Mouse (Mus musculus) stomach, embryonic 14.5 days (tissue): ENCODE measurements at regions not wholly inside any gene's neighbourhood (a gene's known extent, or its start where the extent isn't known, plus 50 kb on each side); places are given as distances from the start of the nearest gene placed in this dataset.

Experiments used
- ATAC-seq: fragments of 200-750 bp; cut with Nextera tagmentation; 2 replicates; pipeline ENCODE4 v1.8.0; 2017; ENCODE audit warnings: low read depth, moderate TSS enrichment; ENCODE audit not compliant: insufficient number of reproducible peaks, insufficient read depth, low FRiP score
- H3K27ac ChIP-seq: fragments of 300-500 bp; sonication (generic); 2 replicates; pipeline ENCODE4 v1.5.1; 2014; ENCODE audit warnings: mild to moderate bottlenecking, low read length, moderate library complexity, mixed read lengths
- H3K27me3 ChIP-seq: fragments of 300-500 bp; sonication (generic); 2 replicates; pipeline ENCODE4 v1.6.1; 2014; ENCODE audit warnings: low read length, control low read depth, mixed read lengths; ENCODE audit not compliant: control insufficient read depth, insufficient read depth
- H3K36me3 ChIP-seq: fragments of 300-500 bp; sonication (generic); 2 replicates; pipeline ENCODE4 v1.6.1; 2014; ENCODE audit warnings: mild to moderate bottlenecking, control low read depth, low read length, moderate library complexity, mixed read lengths; ENCODE audit not compliant: control insufficient read depth, insufficient read depth
- H3K4me1 ChIP-seq: fragments of 300-500 bp; sonication (generic); 2 replicates; pipeline ENCODE4 v1.6.1; 2014; ENCODE audit warnings: low read length, control low read depth, mixed read lengths; ENCODE audit not compliant: control insufficient read depth, insufficient read depth
- H3K4me2 ChIP-seq: fragments of 300-500 bp; sonication (generic); replicated peaks from 2 replicates; pipeline ENCODE4 v1.6.1; 2014; ENCODE audit warnings: low read depth, low read length, control low read depth
- H3K4me3 ChIP-seq: fragments of 300-500 bp; sonication (generic); 2 replicates; pipeline ENCODE4 v1.5.1; 2014; ENCODE audit warnings: low read depth, low read length, control low read depth
- H3K9ac ChIP-seq: fragments of 300-500 bp; sonication (generic); replicated peaks from 2 replicates; pipeline ENCODE4 v1.6.1; 2014; ENCODE audit warnings: low read depth, mild to moderate bottlenecking, control low read depth, low read length, moderate library complexity, mixed read lengths
- H3K9me3 ChIP-seq: fragments of 300-500 bp; sonication (generic); 2 replicates; pipeline ENCODE4 v1.6.1; 2016; ENCODE audit warnings: low read depth, low read length, control low read depth; ENCODE audit not compliant: control insufficient read depth
- WGBS: fragments of 180-500 bp; shearing (Covaris S2); extraction: QIAGEN DNeasy Blood & Tissue Kit; methylation state at CpG from one replicate; pipeline ENCODE4 v1.1.7; 2014; 5-methylcytosine and 5-hydroxymethylcytosine counted together

GRCm38 (mm10) chr2:117498565-117498964 lies 155.8 kb upstream of the Rasgrp1 start:
- ATAC-seq = no peak
- Histone ChIP-seq H3K9me3 (no peaks in the 10 kb centered on the region), H3K27me3 (no peaks in the 10 kb centered on the region), H3K4me1 (no peaks in the 10 kb centered on the region), H3K4me3 (no peak overlapping the region), H3K27ac (no peak overlapping the region), H3K36me3 (no peaks in the 10 kb centered on the region), H3K9ac (no peak overlapping the region), H3K4me2 (no peak overlapping the region)
- WGBS = 85% methylated on average over 5 of the region's 5 CpGs

GRCm38 (mm10) chr2:117502611-117503010 lies 159.8 kb upstream of the Rasgrp1 start:
- Histone ChIP-seq H3K36me3 (no peaks in the 10 kb centered on the region), H3K9me3 (no peaks in the 10 kb centered on the region)
- no peak for ATAC-seq

GRCm38 (mm10) chr2:117511737-117512136 lies 168.9 kb upstream of the Rasgrp1 start:
- Histone ChIP-seq H3K4me3 (no peak overlapping the region), H3K27ac (no peak overlapping the region), H3K9ac (no peak overlapping the region), H3K9me3 (no peaks in the 10 kb centered on the region), H3K4me2 (no peak overlapping the region), H3K27me3 (no peaks in the 10 kb centered on the region), H3K36me3 (no peaks in the 10 kb centered on the region), H3K4me1 (no peaks in the 10 kb centered on the region)
- 52% methylated on average over 3 of the region's 3 CpGs for WGBS
- no peak for ATAC-seq

More at GRCm38 (mm10) chr2:117502611-117503010, 159.8 kb upstream of the Rasgrp1 start:
- H3K4me2 ChIP-seq = no peak overlapping the region
- H3K27ac ChIP-seq = no peak overlapping the region
- no peaks in the 10 kb centered on the region for H3K27me3 ChIP-seq
- H3K9ac ChIP-seq = no peak overlapping the region
- H3K4me3 ChIP-seq = no peak overlapping the region
- no peaks in the 10 kb centered on the region for H3K4me1 ChIP-seq

- ATAC-seq = no peak
- WGBS = 43% methylated on average over 9 of the region's 9 CpGs
- Histone ChIP-seq H3K4me3 (no peak overlapping the region), H3K4me2 (no peak overlapping the region), H3K36me3 (no peaks in the 10 kb centered on the region), H3K27me3 (no peaks in the 10 kb centered on the region), H3K9me3 (no peaks in the 10 kb centered on the region), H3K27ac (no peak overlapping the region), H3K4me1 (no peaks in the 10 kb centered on the region), H3K9ac (no peak overlapping the region)
Measured at GRCm38 (mm10) chr2:117512551-117512950, 169.8 kb upstream of the Rasgrp1 start.

GRCm38 (mm10) chr2:117524437-117524836 lies 181.6 kb upstream of the Rasgrp1 start:
- Histone ChIP-seq H3K4me3 (no peak overlapping the region), H3K4me2 (no peak overlapping the region), H3K36me3 (no peaks in the 10 kb centered on the region), H3K27ac (no peak overlapping the region), H3K4me1 (no peaks in the 10 kb centered on the region), H3K9me3 (no peaks in the 10 kb centered on the region), H3K9ac (no peak overlapping the region), H3K27me3 (no peaks in the 10 kb centered on the region)
- ATAC-seq = no peak
- 79% methylated on average over 5 of the region's 5 CpGs for WGBS

- Histone ChIP-seq H3K4me1 (no peaks in the 10 kb centered on the region), H3K9me3 (no peaks in the 10 kb centered on the region), H3K27me3 (no peaks in the 10 kb centered on the region), H3K4me3 (no peak overlapping the region), H3K9ac (no peak overlapping the region), H3K4me2 (no peak overlapping the region), H3K27ac (no peak overlapping the region), H3K36me3 (no peaks in the 10 kb centered on the region)
- 68% methylated on average over 5 of the region's 5 CpGs for WGBS
- no peak for ATAC-seq
Measured at GRCm38 (mm10) chr2:117538865-117539264, 196.1 kb upstream of the Rasgrp1 start.

- no peak overlapping the region for H3K27ac ChIP-seq
- H3K27me3 ChIP-seq = no peaks in the 10 kb centered on the region
- no peaks in the 10 kb centered on the region for H3K4me1 ChIP-seq
- no peaks in the 10 kb centered on the region for H3K36me3 ChIP-seq
- no peak overlapping the region for H3K4me3 ChIP-seq
- 63% methylated on average over 3 of the region's 3 CpGs for WGBS
- no peaks in the 10 kb centered on the region for H3K9me3 ChIP-seq
- no peak overlapping the region for H3K4me2 ChIP-seq
- ATAC-seq = no peak
- no peak overlapping the region for H3K9ac ChIP-seq
Measured at GRCm38 (mm10) chr2:117539285-117539684, 196.5 kb upstream of the Rasgrp1 start.

GRCm38 (mm10) chr2:117541471-117541870 lies 198.7 kb upstream of the Rasgrp1 start:
- H3K27ac ChIP-seq = no peak overlapping the region
- 10% methylated on average over 6 of the region's 6 CpGs for WGBS
- no peaks in the 10 kb centered on the region for H3K36me3 ChIP-seq
- no peak for ATAC-seq
- H3K9me3 ChIP-seq = no peaks in the 10 kb centered on the region
- H3K27me3 ChIP-seq = no peaks in the 10 kb centered on the region
- H3K4me2 ChIP-seq = no peak overlapping the region
- H3K9ac ChIP-seq = no peak overlapping the region
- H3K4me3 ChIP-seq = no peak overlapping the region
- H3K4me1 ChIP-seq = no peaks in the 10 kb centered on the region

- Histone ChIP-seq H3K4me1 (no peaks in the 10 kb centered on the region), H3K27ac (no peak overlapping the region), H3K4me2 (no peak overlapping the region), H3K36me3 (no peaks in the 10 kb centered on the region), H3K9me3 (no peaks in the 10 kb centered on the region), H3K9ac (no peak overlapping the region), H3K27me3 (no peaks in the 10 kb centered on the region), H3K4me3 (no peak overlapping the region)
- WGBS = 82% methylated on average over 4 of the region's 4 CpGs
- ATAC-seq = no peak
Measured at GRCm38 (mm10) chr2:117542298-117542697, 199.5 kb upstream of the Rasgrp1 start.
